Mouse (Mus musculus) adrenal gland, postnatal 14 days (tissue): ENCODE results near the gene Slc44a2. TPM values are rescaled to one million over a fixed set of nuclear protein-coding genes. Genes with fewer than 3 reads are reported as not detected.
"Not testable (repeated sequence)": the region's sequence is repeated elsewhere in the genome, so short reads cannot be mapped to it uniquely, and the experiment has no call there.

Source experiments
- DNase-seq: peaks from one replicate; pipeline ENCODE4 v3.0.0; 2021; ENCODE audit warnings: mixed read lengths
- long read RNA-seq, 2 experiments: library from polyadenylated mRNA; stranded (forward); transcript quantifications; one replicate each; pipeline ENCODE4 v2.0.0; 2021
- total RNA-seq: library from RNA; stranded (reverse); gene quantifications from 2 replicates; pipeline ENCODE4 v1.2.3, GENCODE M21; 2021

The Slc44a2 gene
- total RNA-seq: 40.4 and 56.5 TPM in 2 replicates
- long read RNA-seq, experiment 1, transcript Slc44a2-210 (22 exons, 3,478 nt): major isoform, 55 of 88 reads
- long read RNA-seq, experiment 1, partial matches to known transcripts: 8 of 88 reads
- long read RNA-seq, experiment 1, other reads (novel, unspliced or antisense): 24 of 88 reads
- long read RNA-seq, experiment 2, transcript Slc44a2-210 (22 exons, 3,478 nt): major isoform, 26 of 49 reads
- long read RNA-seq, experiment 2, partial matches to known transcripts: 4 of 49 reads
- long read RNA-seq, experiment 2, other reads (novel, unspliced or antisense): 18 of 49 reads

- peak; percentile 93 for DNase-seq
Measured at GRCm38 (mm10) chr9:21320619-21321512, at the start of gene Slc44a2. Gene Slc44a2 (plus strand): TSS chr9:21320698.

DNA sequence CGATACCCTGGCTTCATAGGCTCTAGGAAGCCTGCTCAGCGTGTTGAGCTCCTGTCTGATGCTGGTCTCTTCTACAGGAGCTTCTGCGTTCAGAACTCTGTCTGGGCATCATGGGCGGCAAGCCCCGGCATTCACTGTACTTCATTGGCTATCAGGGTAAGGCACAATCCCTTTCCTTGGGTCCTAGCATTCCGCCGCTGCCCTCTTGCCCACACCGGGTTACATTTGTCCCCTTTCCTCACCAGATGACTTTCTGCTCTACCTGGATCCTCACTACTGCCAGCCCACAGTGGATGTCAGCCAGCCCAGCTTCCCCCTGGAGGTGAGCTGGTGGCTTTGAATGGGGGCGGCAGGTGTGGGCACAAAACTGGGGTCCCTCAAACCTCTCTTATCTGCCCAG is 48.1 kb upstream of the Slc44a2 start:
- no peak for DNase-seq

GRCm38 (mm10) chr9:21273094-21273493 is 47.4 kb upstream of the Slc44a2 start:
- DNase-seq: no peak

- DNase-seq: no peak
Measured at GRCm38 (mm10) chr9:21273520-21274228, 46.8 kb upstream of the Slc44a2 start.

DNA sequence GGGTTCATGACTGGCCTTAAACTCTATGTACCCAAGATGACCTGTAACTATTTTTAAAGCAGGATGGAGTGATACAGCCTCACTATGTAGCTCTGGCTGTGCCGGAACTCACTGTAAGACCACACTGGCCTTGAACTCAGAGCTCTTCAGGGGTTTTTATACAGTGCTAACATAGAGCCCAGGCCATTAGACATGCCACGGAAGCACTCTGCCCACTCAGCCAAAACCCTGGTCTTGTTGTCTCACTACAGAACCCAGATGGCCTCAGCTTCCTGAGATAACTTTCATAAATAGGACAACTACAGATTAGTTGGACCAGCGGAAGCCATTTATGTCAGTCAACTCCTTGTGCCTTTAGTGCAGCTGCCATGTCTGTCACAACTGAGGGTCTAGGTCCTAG is 46.2 kb upstream of the Slc44a2 start:
- no peak for DNase-seq

DNA sequence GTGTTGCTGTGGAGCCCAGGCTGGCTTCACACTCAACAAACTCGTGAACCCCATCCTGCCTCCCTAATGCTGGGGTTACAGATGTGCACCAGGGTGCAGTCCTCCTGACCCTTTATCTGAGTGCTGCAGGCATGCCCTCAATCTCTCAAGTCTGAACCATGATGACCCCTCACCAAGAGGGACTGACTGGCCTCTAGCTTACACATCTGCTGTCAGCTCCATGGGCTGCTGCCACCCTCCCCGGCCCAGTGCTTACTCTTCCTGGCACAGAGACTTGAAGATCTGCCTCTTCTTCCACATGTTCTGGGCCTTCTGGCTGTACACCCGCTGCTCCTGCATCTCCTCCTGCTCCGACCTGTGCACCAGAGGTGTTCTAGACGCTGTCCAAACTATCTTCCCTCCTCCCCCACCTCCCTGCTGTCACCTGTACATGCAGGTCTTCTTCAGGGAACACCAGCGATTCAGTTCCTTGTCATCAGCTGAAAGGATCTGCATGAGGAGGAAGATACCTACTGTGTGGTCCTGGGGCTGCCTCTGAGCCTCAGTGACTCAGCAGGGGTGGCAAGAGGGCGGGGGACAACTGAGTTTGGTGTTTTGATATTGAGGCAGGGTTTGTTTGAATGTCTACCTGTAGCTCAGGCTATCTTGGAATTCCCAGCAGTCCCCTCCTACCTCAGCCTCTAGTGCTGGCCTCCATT is 45.3 kb upstream of the Slc44a2 start:
- no peak for DNase-seq

- no peak for DNase-seq
Measured at GRCm38 (mm10) chr9:21275727-21276126, 44.8 kb upstream of the Slc44a2 start.

GRCm38 (mm10) chr9:21276307-21276706 is 44.2 kb upstream of the Slc44a2 start:
- no peak for DNase-seq

DNA sequence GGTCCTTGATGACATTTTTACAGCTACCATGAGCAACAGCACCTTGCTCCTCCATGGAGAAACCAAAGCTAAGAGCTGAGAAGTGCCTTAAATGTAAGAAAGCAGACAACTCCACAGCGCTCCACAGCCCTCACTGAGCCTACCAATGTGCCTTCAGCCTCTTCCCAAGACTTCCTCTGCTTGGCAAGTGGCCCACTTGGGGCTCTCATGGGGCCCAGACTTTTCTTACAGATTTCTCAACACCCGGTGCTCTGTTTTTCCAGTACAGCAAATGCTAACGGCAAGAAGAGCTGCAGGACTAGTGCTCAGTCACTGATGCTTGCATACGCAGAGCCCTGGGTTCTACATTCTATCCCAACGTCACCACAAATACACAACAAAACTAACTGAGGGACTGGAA is 42.7 kb upstream of the Slc44a2 start:
- DNase-seq: peak; percentile 63

- no peak for DNase-seq
Measured at GRCm38 (mm10) chr9:21283591-21283990, 36.9 kb upstream of the Slc44a2 start.

- no peak for DNase-seq
Measured at GRCm38 (mm10) chr9:21283994-21284393, 36.5 kb upstream of the Slc44a2 start.

GRCm38 (mm10) chr9:21286753-21287152 is 33.7 kb upstream of the Slc44a2 start:
- no peak for DNase-seq

- DNase-seq: peak; percentile 99
Measured at GRCm38 (mm10) chr9:21287571-21288402, 32.7 kb upstream of the Slc44a2 start, which contains the start of gene Kri1. Gene Kri1 (minus strand): TSS chr9:21287969.

DNA sequence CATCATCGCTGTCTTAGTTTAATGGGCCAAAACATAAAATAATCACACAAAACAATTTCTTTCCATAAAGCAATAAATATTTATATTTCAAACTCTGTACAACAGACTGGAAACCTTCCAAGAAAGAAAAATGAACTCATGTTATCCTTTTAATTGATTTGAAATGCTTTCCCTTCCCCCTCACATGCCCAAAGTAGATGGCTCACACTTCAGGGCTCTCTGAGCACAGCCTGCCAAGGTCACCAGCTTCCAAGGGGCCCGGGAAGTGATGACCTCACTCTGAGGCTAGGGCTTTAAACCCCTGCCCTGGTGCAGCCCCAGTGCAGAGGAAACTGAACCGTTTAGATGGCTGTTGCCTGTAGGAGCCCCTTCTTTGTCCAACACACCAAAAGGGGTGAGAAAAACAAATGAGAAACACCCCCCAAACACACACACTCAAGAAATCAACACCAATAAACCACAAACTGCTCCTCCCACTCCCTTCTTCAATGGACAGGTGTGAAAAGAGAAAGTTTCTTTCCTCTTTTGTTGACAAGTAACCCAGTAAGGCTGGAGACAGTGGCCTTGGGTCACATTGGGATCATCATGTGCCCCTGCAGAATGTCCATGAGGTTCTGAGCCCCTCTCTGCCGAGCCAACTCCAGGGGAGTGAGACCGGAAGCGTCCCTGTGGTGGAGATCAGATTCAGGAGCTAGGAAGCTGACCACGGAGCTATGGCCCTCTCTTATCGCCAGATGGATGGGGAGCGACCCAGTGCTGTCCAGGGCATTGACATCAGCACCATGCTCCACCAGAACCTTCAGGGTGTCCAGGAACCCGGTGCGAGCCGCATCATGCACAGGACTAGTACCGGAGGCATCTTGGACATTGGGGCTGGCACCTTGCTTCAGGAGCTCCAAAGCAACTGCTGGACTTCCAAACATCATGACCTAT is 31.8 kb upstream of the Slc44a2 start:
- DNase-seq: peak; percentile 58

DNA sequence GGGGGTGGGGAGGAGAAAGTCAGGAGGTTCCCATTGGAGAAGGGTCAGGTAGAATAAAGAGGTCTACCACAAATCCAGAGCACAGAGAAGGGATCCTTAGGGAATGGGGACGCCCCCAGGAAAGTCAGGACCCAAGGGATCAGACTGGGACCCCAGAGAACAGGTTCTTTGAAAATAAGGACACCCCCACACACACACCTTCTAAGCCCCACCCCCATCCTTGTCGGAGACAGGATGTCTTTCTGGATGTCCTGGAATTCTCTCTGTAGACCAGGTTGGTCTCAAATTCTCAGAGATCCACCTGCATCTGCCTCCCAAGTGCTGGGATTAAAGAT is 31.2 kb upstream of the Slc44a2 start:
- DNase-seq: no peak

- no peak for DNase-seq
Measured at GRCm38 (mm10) chr9:21290589-21290988, 29.9 kb upstream of the Slc44a2 start.

DNA sequence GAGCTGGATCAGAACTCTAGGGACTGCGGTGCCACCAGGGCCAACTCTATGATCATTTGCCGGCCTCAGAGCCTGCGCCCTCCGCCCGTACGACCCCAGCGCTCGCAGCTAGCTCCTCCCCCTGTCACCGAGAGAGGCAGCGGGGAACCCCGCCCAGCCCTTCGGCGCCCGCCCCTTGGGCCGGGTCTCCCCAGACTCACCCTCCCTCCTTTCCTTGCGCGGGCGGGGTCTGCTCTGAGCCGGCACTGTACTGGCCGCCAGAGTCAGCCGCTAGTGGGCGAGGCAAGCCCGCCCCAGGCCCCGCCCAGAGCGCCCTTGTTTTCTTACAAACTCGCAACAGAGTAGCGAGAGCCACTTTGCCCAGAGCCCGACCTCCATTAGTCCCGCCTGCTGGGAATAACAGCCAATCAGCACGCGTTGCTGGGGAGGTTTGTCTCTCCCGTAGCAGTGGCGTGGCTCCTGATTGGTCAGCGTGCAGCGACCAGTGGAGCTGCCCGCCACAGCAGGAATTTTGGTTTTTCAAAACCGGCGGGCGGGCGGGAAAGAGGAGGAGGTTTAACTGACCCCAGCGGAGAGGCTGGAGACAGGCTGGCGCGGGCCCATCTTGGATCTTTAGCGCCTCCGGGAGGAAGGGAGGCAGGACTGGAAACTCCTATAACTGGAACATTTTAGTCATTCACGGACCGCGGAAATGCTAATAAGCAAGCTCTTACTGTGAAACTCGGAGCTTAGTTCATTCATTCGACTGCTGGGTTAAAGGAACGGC is 29.3 kb upstream of the Slc44a2 start, which contains the start of gene Cdkn2d:
TSS of gene Cdkn2d (minus strand) at position 386 of the 766 bp plus-strand sequence.
- peak; percentile 100 for DNase-seq

- DNase-seq: not testable (repeated sequence)
Measured at GRCm38 (mm10) chr9:21291868-21292267, 28.6 kb upstream of the Slc44a2 start.

DNA sequence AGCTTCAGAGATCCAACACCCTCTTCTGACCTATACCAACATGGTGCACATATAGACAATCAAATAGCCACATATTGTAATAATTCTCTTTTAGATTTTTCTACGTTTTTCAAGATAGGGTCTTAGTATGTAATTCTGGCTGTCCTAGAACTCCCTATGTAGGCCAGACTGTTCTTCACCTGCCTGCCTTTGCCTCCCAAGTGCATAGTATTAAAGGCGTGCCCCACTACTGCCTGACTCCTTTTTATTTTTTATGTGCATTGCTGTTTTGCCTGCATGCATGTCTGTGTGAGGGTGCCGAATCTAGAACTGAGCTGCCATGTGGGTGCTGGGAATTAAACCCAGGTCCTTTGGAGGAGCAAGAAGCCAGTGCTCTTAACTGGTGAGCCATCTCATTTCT is 28.2 kb upstream of the Slc44a2 start:
- DNase-seq: no peak
